Mouse (Mus musculus): ENCODE results near the gene Sugp1. TPM values are rescaled to one million over a fixed set of nuclear protein-coding genes. Genes with fewer than 3 reads are reported as not detected.
A peak's percentile ranks its signal among the peaks of the same experiment; 100 is the strongest.
"Not testable (repeated sequence)": the region's sequence is repeated elsewhere in the genome, so short reads cannot be mapped to it uniquely, and the experiment has no call there.

Gene Sugp1
- total RNA-seq (2021): 10 to 100 TPM; 50.0 to 54.7 TPM
- long read RNA-seq, transcript Sugp1-201 (14 exons, 2,681 nt): major isoform, 24 of 44 reads
- long read RNA-seq, partial matches to known transcripts: 9 of 44 reads
- long read RNA-seq, other reads (novel, unspliced or antisense): 11 of 44 reads

- DNase-seq (ENCODE audit: low spot score in 2 of 2): peak; percentile 95 to 96
Measured at GRCm38 (mm10) chr8:70042583-70043455, at the start of gene Sugp1, which contains the start of gene Mau2. TSS of gene Sugp1 (plus strand) at chr8:70042813. TSS of gene Mau2 (minus strand) at chr8:70042734.

- no peak for DNase-seq (ENCODE audit: low spot score in 2 of 2)
Measured at GRCm38 (mm10) chr8:69995422-69995775, 47.2 kb upstream of the Sugp1 start.

- peak; percentile 100 for DNase-seq (ENCODE audit: low spot score in 2 of 2)
Measured at GRCm38 (mm10) chr8:69995776-69996588, 46.6 kb upstream of the Sugp1 start, which contains the start of gene Gatad2a. TSS of gene Gatad2a (minus strand) at chr8:69996384.

DNA sequence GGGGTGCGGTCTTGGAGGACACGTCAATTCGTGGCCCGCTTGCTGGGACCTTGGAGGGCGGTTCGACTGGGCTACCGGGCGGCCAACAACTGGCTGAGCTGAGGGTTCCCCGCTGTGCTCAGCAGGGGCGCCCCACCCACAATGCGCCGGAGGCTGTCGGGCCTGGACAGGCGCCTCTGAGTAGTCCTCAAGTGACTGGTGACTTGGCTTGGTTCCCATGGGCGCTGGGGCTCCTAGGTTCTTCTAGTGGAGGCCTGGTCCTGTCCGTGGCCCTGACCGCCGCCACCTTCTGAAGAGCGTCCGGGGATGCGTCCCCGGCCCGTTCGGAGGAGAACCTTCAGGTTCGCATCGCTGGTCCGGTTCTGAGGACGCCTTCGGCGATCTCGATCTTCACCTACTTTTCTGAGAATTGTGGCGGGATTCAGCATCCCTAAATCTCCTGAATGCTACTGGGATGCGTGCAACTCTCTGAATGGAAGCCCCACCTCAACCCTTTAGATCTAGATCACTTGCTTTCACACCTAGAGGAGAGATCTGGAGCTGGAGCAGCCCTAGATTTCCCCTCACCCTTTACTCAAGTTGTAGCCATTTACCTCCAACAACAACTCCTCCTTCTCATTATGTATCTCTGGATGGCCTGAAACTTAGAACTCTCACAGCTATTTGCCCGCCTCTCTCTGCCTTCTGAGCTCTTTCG, 45.9 kb upstream of the Sugp1 start:
- DNase-seq (ENCODE audit: low spot score in 2 of 2): no peak

DNA sequence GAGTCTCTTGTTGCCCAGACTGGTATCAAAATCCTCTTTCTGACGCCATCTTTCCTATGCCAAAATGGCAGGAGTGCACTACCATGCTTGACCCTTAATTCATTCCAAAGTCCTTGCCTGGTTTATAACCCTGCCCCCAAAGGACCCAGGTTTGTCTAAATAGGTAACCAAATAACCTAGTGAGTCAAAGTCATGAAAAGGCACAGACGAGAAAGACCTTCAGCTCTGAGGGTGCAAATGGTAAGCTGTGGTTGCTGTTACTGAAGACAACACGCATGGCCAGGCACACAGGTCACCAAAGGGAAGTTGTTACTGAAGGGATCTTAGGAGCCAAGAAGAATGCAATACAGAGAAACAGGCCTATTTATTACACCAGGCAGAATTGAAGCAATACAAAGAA, 43.9 kb upstream of the Sugp1 start:
- DNase-seq (ENCODE audit: low spot score in 2 of 2): no peak

- no peak for DNase-seq (ENCODE audit: low spot score in 2 of 2)
Measured at GRCm38 (mm10) chr8:69999236-69999635, 43.4 kb upstream of the Sugp1 start.

GRCm38 (mm10) chr8:70000226-70000625, 42.4 kb upstream of the Sugp1 start:
- DNase-seq (ENCODE audit: low spot score in 2 of 2): no peak

DNA sequence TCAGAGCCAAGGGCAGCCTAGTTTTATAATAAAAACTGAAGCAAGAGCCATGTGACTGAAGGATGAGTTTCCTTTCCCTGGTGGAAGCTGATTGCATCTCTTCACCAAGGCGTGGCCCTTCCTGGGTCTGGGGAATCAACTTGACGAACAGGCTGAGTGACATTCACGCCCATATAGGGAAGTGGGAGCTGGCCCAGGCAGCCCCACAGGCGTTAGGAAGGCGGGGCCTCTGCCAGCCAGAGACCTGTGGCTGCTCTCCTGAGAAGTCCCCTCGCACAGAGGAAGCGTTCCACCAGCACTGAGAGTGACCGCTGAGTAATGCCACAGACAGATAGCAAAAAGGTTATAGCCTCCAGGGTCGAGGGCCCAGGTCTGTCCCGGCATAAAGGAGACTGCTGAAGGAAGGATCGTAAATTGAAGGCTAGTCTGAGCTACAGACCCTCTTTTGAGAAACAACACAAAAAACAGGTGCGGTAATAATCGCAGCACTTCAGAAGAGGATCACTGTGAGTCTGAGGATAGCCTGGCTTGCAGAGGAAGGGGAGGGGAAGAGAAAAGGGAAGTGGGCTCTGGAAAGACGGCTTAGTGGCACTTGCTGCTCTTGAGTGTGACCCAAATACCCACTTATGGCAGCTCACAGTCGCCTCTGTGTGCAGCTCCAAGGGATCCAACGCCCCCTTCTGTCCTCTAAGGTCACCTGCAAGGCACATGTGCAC, 41.3 kb upstream of the Sugp1 start:
- no peak for DNase-seq (ENCODE audit: low spot score in 2 of 2)

DNA sequence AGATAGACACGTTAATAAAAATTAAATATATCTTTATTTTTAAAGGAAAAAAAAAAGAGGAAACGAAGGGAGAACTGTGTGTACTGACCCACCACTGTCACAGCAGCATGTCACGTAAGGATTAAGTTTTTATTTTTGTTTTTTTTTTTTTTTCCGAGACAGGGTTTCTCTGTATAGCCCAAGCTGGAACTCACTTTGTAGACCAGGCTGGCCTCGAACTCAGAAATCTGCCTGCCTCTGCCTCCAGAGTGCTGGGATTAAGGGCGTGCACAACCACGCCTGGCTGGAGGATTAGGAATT, 40.8 kb upstream of the Sugp1 start:
- not testable (repeated sequence) for DNase-seq (ENCODE audit: low spot score in 2 of 2)

DNA sequence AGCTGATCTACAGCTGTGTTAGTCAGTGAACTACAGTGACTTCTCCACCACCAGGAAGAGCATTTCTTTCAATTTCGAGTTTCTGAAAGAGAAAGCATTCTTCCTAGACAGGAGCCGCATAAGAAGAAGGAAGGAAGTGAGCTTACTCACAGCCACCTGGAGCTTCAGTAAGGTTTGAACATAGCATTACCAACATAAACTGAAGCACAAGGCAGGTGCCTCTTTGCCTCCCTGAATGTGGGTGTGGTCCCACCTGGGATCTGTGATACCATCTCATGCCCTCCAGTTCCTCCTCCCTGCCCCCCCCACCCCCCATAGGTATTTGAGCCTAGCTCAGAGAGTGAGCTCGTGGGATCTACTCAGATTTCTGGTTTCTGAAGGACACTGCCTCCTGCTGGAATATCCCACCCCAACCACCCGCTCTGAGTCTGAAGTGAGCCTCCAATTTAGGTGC, 39.4 kb upstream of the Sugp1 start:
- DNase-seq (ENCODE audit: low spot score in 2 of 2): no peak

GRCm38 (mm10) chr8:70004345-70004744, 38.3 kb upstream of the Sugp1 start:
- DNase-seq (ENCODE audit: low spot score in 2 of 2): no peak

DNA sequence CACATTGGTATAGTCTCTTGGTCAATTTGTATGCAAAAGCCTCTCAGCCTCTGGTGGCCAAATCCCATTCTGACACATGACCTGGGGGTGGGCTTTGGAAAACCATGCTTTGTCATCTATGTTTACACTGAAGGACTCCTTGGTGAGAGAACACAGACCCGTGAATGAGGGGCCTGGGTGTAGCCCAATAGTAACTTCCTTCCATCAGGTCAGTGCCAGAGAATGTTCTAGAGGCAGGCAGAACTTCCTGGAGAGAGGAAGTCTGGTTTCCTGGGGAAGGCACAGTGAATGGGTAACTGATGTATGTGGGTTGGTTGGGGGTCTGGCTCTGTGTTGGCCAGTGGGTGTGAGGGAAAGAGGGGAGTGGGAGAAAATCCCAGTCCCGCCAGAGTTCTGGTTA, 37.4 kb upstream of the Sugp1 start:
- no peak for DNase-seq (ENCODE audit: low spot score in 2 of 2)

DNA sequence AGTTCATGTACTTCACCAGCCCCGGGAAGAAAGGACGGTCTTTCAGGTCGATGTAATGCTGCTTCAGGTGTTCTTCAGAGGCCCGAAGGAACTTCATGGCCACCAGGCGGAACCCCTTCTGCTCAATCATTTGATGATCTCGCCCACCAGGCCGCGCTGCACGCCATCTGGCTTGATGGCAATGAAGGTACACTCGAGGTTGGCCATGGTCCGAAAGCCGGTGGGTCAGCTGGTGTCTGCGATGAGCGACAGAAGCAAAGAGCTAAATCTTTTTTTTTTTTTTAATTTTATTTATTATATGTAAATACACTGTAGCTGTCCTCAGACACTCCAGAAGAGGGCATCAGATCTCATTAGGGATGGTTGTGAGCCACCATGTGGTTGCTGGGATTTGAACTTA, 31.8 kb upstream of the Sugp1 start:
- not testable (repeated sequence) for DNase-seq (ENCODE audit: low spot score in 2 of 2)

GRCm38 (mm10) chr8:70012350-70012749, 30.3 kb upstream of the Sugp1 start:
- no peak for DNase-seq (ENCODE audit: low spot score in 2 of 2)

GRCm38 (mm10) chr8:70012763-70013162, 29.9 kb upstream of the Sugp1 start:
- DNase-seq (ENCODE audit: low spot score in 2 of 2): no peak

- DNase-seq (ENCODE audit: low spot score in 2 of 2): no peak
Measured at GRCm38 (mm10) chr8:70015017-70015416, 27.6 kb upstream of the Sugp1 start.

- DNase-seq (ENCODE audit: low spot score in 2 of 2): no peak
Measured at GRCm38 (mm10) chr8:70023596-70023995, 19.0 kb upstream of the Sugp1 start.

- DNase-seq (ENCODE audit: low spot score in 2 of 2): no peak
Measured at GRCm38 (mm10) chr8:70026151-70026550, 16.5 kb upstream of the Sugp1 start.

DNA sequence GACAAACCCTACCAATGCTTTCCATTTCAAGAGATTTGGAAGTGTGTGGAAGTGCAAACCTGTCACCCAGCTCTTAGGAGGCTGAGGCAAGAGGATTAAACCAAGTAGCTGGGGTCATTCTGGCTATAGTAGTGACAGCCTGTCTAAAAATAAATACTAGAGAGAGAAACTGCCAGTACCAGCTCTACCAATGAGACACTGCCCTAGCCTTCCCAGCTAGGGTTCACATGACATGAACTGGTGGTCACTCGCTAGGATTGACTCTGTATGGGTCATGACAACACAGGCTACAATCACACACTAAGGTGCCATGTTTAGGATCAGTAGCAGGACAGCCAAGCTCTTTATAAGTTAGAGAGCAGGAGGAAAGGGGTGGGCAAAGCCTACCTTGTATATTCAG, 12.4 kb upstream of the Sugp1 start:
- DNase-seq (ENCODE audit: low spot score in 2 of 2): no peak

DNA sequence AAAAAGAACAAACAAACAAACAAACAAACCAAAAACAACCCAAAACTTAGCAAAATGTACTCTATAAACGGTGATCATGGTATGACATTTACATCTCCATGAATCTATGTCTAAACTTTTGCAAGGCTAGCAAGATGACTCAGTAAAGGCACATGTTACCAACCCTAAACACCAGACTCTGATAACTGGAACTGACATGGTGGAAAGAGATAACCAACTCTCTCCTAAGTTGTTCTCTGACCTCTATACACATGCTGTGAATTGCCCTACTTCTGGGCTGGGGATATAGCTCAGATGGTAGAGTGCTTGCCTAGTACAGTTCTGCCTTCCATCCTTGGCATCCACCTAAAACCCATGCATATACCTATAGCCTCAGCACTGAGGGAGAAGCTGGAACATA, 4.6 kb upstream of the Sugp1 start:
- no peak for DNase-seq (ENCODE audit: low spot score in 2 of 2)
